Mouse (Mus musculus) erythroid progenitor cell, adult 5-6 weeks (primary cell): ENCODE measurements around the gene Cdh22. TPM values are rescaled to one million over a fixed set of nuclear protein-coding genes. Genes with fewer than 3 reads are reported as not detected.

Source experiments
- ATAC-seq: replicated peaks from 2 replicates; pipeline ENCODE4 v1.8.0; 2016; ENCODE audit warnings: moderate number of reproducible peaks, mild to moderate bottlenecking, moderate TSS enrichment, inconsistent platforms; ENCODE audit not compliant: poor library complexity, low FRiP score, severe bottlenecking
- total RNA-seq, 2 experiments: library from RNA; stranded (forward) in 1 of 2; stranded (reverse) in 1 of 2; fragments of 150-400 nt in 1 of 2; fragments of 186-747, 209-891 nt in 1 of 2; gene quantifications; 2 replicates each; pipeline versions ENCODE4 v1.2.3 to v1.2.4; 2015 to 2017; ENCODE audit warnings: low replicate concordance in 2 of 2

Cdh22 gene
- total RNA-seq, 2 experiments from 2014 or later, result not detected

- no peak for ATAC-seq
Observed at GRCm38 (mm10) chr2:165166664-165167435, 67.8 kb downstream of the Cdh22 start.

DNA sequence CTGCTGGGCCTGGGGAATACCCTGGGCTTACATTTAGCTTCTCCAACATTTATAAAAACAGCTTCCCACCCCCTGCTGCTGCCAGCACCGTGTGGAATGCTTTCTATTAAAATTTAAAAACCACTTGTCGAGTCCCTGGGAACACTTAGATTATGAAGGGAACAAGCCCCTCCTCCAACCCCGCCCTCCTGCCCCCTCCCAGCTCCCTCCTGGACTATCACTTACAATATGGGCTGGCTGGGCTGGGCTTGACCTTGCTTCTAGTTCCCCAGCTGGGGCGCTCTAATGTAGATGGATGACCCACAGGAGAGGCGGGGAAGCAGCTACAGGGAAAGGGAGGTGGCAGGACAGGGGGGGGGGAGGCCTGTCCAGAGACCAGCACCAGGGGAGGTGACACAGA, 72.4 kb downstream of the Cdh22 start:
- ATAC-seq, result no peak

DNA sequence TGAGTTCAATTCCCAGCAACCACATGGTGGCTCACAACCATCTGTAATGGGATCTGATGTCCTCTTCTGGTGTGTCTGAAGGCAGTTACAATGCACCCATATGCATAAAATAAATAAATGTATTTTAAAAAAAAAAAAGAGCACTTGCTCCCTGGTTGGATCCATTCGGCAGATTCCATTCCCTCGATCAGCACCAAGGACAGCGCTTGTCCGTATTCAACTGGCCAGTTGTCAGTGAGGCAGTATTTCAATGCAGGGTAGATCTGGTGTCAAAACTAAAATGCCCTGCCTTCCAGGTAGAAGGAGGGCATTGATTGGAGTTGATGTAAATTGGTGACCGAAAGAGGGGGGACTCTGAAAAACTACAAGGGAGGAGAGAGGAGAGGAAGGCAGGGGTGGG, 74.2 kb downstream of the Cdh22 start:
- no peak for ATAC-seq

DNA sequence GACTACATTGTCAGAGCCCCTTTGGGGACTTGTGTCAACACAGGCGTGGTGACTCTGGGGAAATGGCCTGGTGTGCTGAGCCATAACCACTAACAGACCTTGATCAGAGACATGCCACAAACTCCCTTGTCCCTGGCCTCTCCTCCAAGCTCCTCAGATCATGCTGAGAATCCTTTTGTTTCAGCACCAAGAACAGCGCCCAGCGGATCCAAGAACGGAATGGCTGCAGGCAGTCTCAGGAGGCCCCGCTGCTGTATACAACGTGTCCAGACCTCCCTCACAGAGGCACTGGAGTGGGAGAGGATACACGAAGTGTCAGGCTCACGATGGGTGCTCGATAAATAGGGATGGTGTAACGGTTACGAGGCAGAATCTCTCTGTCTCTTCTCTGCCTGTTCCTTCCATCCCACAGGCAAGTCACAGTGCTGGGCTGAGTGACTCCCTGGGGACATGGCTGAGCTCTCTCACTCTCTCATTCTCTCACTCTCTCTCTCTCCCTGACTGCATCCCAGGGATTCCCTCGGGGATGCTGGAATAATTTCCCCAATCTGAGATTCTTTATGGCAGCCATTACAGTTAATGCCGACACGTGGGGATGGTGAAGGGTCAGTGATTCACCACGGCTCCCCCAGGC, 75.5 kb downstream of the Cdh22 start:
- ATAC-seq, result no peak

GRCm38 (mm10) chr2:165158317-165158716, 76.3 kb downstream of the Cdh22 start:
- no peak for ATAC-seq

- ATAC-seq, result no peak
Observed at GRCm38 (mm10) chr2:165157900-165158299, 76.8 kb downstream of the Cdh22 start.

- no peak for ATAC-seq
Observed at GRCm38 (mm10) chr2:165153006-165153405, 81.6 kb downstream of the Cdh22 start.

- no peak for ATAC-seq
Observed at GRCm38 (mm10) chr2:165149741-165150140, 84.9 kb downstream of the Cdh22 start.

DNA sequence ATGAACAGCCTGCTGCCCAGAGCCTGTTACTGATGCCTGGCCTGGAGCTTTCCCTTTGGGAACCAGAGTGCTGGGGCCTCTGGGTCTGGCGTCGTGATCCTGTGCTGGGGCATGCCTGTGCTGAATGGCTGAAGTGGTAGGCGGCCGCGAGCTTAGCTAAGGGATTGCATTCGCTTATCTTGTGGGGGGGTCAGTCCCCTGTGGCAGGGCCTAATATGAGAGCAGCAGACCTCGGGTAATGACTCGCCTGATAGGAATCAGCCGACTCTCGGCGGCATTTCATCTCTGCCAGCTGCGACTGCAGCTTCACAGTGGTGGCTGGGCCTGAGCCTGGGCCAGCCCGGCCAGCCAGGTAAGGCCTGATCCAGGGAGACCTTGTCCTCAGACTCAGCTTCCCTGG, 88.8 kb downstream of the Cdh22 start:
- no peak for ATAC-seq

DNA sequence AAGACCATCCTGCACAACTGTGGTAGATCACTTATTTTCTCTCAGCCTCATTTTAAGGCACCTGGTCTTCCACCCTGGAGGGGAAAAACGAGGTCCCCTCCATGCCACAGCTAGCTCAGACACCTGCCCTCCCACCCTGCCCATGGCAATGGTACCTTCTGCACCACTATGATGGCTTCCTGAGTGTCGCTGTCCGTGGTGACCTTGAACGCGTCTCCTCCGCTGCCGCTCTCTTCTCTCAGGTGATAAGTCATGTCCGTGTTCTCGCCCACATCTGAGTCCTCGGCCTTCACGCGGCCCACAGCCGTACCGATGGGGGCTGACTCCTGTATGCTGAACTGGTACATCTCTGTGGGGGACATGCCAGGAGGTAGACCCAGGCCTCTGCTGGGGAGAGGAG, 91.2 kb downstream of the Cdh22 start:
- ATAC-seq, result no peak

DNA sequence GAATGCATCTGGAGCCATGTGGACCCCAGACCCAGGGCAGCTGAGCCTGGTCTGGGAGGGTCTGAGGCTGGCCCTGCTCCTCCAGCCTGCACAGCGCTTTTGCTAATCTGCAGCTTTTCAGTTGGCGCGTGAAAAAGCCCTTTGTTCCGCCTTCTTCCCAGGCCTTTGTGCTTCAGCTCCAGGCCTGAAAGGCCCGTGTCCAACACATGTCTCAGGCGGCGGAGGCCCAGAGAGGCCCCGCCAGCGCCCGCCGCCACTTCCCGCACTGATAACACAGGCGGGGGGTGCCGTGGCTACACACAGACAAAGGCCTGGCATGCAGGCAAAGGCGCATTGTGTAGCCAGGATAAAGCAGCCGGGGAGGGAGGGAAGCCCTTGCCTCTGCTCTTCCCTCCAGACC, 98.6 kb downstream of the Cdh22 start:
- ATAC-seq, result no peak

DNA sequence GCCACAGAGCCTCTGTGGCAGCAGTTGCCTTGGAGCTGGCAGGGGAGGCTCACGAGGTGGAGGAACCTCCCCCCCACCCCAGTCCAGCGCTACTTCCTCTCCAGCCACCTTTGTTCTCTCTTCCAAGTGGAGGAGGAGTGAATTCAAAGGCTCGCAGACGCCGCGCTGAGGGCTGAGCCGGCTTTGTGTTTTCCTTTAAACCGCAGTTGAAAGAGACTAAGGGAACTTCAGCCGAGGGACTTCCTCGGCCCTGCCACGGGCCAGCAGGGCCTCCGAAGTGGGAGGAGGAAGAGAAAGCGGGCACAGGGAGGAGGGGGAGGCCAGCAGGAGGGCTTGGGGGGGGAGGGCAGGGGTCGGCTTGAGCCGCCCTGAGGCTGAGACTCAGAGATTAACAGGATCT, 101.1 kb downstream of the Cdh22 start:
- ATAC-seq, result no peak

DNA sequence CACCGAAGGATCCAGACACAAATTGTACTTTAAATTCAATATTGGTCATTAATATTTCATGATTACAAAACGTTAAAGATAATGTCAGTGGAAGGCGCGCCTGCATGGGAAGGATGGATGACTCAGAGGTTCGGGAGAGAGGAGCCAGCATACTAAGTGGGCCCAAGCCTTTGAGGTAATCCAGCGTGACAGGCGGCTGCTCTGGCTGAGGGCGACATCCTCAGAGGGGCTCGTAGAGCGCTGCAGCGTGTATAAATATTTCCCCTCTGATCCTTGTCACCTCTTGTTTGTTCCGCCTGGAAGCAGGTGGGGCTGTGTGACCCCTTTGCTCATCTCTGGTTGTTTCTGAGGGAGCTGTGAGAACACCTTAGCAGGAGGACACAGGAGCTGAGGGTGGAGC, 103.2 kb downstream of the Cdh22 start:
- no peak for ATAC-seq

DNA sequence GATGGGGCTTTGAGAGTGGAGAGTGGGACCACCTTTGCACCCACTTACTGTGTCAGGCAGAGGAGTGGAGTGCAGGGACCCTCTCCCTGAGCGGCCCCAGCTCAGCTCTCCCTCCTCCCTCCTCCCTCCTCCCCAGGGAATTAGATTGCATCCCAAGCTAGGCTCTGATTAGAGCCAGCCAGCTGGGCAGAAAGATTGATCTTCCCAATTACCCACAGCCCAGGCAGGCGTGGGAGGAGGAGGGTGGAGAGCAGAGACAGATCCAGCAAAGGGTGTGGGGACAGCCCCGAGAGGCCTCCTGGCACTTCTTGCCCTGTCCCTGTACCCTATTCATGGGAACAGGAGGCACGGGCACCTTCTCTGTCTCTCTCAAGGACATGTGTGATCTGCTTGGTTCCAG, 105.5 kb downstream of the Cdh22 start:
- no peak for ATAC-seq

DNA sequence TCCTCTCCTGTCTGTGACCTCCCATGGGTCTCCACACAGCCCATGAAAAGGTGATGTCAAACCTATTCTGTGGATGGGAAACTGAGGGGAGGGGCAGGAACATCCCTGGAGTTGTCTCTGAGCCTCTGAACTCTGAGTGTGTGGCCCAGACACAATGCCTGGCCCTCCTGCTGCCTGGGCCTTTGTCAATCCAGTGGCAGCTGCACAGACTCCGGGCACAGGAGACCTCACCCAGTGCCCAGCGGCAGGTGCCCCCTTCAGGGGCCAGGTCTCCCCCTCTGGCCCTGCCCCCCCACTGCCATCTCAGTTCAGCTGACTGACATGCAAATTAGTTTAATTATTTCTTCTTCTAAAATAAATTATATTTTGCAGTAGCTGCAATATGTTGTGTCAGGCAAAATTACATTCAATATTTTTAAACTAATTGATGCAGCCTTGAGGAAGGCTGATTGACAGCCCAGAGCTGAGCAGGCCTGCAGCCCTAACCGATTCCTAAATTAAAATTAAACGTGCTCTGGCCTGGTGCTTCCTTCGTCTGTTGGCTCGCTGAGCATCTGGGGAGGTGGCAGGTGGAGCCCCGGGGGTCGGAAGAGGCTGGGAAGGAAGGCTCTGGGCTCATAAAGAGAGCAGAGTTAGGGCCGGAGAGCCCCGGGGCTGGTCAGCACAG, 107.6 kb downstream of the Cdh22 start:
- ATAC-seq, result no peak

- ATAC-seq, result no peak
Observed at GRCm38 (mm10) chr2:165121206-165121840, 113.3 kb downstream of the Cdh22 start.

- no peak for ATAC-seq
Observed at GRCm38 (mm10) chr2:165120765-165121164, 113.9 kb downstream of the Cdh22 start.

GRCm38 (mm10) chr2:165113733-165114132, 120.9 kb downstream of the Cdh22 start:
- ATAC-seq, result no peak

DNA sequence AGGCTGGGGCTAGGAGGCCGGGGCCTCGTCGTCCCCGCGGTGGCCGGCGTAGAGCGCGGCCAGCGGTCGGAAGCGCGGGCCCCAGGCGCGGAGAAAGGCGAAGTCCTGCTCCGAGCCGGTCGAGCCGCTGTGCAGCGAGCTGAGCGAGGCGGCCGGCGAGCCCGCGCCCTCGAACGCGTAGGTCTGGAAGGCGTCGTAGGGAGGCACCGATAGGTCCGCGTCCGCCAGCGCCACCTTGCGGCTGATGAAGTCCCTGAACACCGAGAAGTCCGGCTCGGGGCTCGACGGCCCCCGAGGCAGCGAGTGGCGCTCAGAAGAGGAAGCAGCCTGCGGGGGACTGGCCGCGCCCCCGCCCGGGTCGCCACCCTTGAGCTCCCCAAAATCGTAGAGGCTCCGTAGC, 122.5 kb downstream of the Cdh22 start:
- ATAC-seq, result no peak

- ATAC-seq, result no peak
Observed at GRCm38 (mm10) chr2:165106585-165106984, 128.1 kb downstream of the Cdh22 start.
